Mouse (Mus musculus): ENCODE data around the gene Rpl36al. TPM values are rescaled to one million over a fixed set of nuclear protein-coding genes. Genes with fewer than 3 reads are reported as not detected.
A peak's percentile ranks its signal among the peaks of the same experiment; 100 is the strongest.

Rpl36al gene
- polyA plus RNA-seq, 1 experiment from 2014 or later: 316 TPM

DNA sequence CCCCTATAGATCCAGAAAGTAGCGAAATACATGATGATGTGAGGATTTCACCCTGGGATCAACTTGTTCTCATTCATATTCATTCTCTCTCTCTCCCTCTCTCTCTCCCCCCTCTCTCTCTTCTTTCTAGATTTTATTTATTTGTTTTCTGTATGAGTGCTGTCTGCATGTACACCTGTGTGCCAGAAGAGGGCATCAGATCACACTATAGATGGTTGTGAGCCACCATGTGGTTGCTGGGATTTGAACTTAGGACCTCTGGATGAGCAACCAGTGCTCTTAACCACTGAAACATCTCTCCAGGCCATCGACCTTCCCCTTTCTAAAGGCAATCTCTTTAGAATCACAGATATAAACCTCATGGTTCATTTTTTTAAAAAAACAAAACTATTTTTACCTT is 24.6 kb upstream of the Rpl36al start:
- Histone ChIP-seq H3K9me3 (no peaks in the 10 kb centered on the region), H3K4me2 (replicated peaks) (no peak overlapping the region), H3K27me3 (no peaks in the 10 kb centered on the region), H3K36me3 (no peaks in the 10 kb centered on the region), H3K9ac (replicated peaks) (no peak overlapping the region), H3K4me1 (peaks cover 5% of the 10 kb centered on the region), H3K4me3 (no peak overlapping the region), H3K27ac (replicated peaks) (no peak overlapping the region)
- 91% methylated on average over 2 of the region's 2 CpGs for WGBS
- no peak for ATAC-seq (replicated peaks)

DNA sequence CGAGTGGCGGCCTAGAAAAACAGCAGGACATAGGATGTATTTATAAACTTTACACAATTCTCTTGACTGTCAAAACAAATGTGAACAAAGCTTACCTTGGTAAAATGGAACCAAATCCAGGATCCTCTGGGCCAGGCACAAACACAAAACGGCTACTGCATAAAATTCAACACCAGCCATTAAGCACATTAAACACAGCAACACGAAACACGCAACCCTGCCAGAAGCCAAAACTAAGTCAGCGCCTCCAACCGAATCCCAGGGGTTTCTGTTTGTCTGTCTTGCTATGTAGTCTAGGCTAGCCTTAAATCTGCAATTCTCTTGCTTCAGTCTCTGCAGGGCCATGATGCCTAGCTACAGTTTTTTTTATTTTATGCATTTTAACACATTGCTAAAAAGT is 24.0 kb upstream of the Rpl36al start:
- no peak overlapping the region for H3K9ac ChIP-seq (replicated peaks)
- no peaks in the 10 kb centered on the region for H3K27me3 ChIP-seq
- no peak overlapping the region for H3K4me3 ChIP-seq
- no peak overlapping the region for H3K4me2 ChIP-seq (replicated peaks)
- H3K27ac ChIP-seq (replicated peaks): no peak overlapping the region
- WGBS: 93% methylated on average over 7 of the region's 7 CpGs
- no peaks in the 10 kb centered on the region for H3K9me3 ChIP-seq
- ATAC-seq (replicated peaks): no peak
- H3K4me1 ChIP-seq: peaks cover 5% of the 10 kb centered on the region
- H3K36me3 ChIP-seq: no peaks in the 10 kb centered on the region

DNA sequence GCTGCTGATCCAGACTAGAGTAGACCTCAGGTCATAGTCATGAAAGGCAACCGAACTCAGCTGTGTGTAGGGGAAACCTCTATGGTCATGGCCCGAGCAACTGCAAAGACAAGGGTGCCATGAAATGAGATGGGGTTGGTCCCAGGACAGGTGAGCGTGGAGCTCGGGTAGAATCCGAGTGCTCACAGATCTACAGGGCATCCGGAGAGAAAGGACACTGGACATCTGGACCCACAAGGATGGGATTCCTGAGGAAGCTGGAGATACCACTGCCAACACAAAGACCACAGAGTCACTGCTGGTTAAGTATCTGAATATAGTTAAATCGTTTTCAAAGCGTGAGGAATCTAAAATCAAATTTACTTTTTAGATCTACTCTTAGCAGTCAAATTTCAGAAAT is 23.5 kb upstream of the Rpl36al start:
- ATAC-seq (replicated peaks): no peak
- no peak overlapping the region for H3K4me2 ChIP-seq (replicated peaks)
- H3K27ac ChIP-seq (replicated peaks): no peak overlapping the region
- H3K36me3 ChIP-seq: no peaks in the 10 kb centered on the region; the same call in 1 of the 2 replicates
- no peak overlapping the region for H3K9ac ChIP-seq (replicated peaks)
- no peaks in the 10 kb centered on the region for H3K27me3 ChIP-seq
- no peak overlapping the region for H3K4me3 ChIP-seq
- H3K4me1 ChIP-seq: peaks cover 5% of the 10 kb centered on the region
- no peaks in the 10 kb centered on the region for H3K9me3 ChIP-seq
- WGBS: 95% methylated on average over 8 of the region's 8 CpGs

DNA sequence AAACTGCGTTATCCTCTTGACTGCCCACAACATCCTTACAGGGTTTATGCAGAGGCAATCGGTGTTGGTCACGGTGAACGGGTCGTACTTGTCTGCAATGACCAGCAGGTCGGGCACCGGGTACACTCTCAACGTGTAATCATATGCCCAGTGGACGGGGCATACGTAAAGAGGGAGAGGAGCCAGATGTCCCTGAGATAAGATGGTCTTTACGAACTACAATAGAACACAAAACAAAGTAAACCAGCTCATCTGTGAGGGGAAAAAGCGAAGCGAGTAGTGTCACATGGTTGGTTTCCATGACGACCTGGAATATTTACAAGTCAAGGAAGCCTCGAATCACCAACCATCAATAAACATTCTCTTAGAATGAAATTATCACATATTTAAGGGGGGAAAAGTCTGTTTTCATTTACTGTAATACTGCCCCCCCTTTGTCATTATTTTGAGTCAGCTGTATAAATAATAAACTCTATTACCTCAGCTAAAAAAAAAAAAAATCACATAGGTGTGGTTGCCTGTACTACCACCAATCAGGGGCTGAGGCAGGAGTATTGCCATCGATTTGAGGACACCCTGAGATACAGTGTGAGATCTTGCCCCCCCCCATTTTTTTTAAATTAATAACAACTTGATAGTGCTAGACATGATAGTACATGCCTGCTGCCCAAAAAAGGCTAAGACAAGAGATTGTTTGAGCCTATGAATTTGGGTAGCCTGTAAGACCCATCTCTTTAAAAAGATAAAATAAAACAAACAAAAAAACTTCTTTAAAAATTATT is 20.4 kb upstream of the Rpl36al start, which contains the start of gene Gm49384:
Gm49384 (minus strand) TSS at position 216 of the 782 bp plus-strand sequence.
- H3K4me3 ChIP-seq: no peak within 1 kb of the TSS
- no peak within 1 kb of the TSS for H3K4me2 ChIP-seq (replicated peaks)
- H3K36me3 ChIP-seq: peaks cover 11% of the 10 kb centered on the region; the same call in 1 of the 2 replicates
- ATAC-seq (replicated peaks): peak; percentile 53
- H3K27me3 ChIP-seq: no peaks in the 10 kb centered on the region
- H3K9me3 ChIP-seq: no peaks in the 10 kb centered on the region
- no peak within 1 kb of the TSS for H3K9ac ChIP-seq (replicated peaks)
- WGBS: 69% methylated on average over 16 of the region's 16 CpGs
- peaks cover 9% of the 10 kb centered on the region for H3K4me1 ChIP-seq
- no peak within 1 kb of the TSS for H3K27ac ChIP-seq (replicated peaks)

DNA sequence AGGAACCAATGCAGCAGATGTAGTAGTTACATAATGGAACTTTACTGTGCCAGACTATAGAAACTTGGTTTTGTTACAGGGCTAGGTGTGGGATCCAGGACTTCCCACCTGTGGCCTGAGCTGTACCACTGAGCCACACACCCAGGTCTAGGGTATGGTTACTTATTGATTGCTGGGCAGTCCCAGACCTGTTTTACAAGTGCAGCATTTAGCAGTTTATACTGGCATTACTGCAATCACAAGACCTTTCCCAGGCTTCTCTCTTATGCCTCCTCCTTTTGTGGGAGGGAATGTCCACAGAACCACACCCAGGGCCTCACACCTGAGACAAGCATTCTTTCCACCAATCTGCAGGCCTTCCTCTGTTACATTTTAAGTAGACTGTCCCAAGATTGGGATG is 15.1 kb upstream of the Rpl36al start:
- ATAC-seq (replicated peaks): no peak
- no peaks in the 10 kb centered on the region for H3K27me3 ChIP-seq
- H3K27ac ChIP-seq (replicated peaks): no peak overlapping the region
- peaks cover 36% of the 10 kb centered on the region for H3K4me1 ChIP-seq
- no peak overlapping the region; the same call in 1 of the 2 replicates for H3K4me2 ChIP-seq (replicated peaks)
- no peak overlapping the region for H3K9ac ChIP-seq (replicated peaks)
- H3K9me3 ChIP-seq: no peaks in the 10 kb centered on the region
- no peak overlapping the region for H3K4me3 ChIP-seq
- H3K36me3 ChIP-seq: peaks cover 13% of the 10 kb centered on the region; the same call in 1 of the 2 replicates

DNA sequence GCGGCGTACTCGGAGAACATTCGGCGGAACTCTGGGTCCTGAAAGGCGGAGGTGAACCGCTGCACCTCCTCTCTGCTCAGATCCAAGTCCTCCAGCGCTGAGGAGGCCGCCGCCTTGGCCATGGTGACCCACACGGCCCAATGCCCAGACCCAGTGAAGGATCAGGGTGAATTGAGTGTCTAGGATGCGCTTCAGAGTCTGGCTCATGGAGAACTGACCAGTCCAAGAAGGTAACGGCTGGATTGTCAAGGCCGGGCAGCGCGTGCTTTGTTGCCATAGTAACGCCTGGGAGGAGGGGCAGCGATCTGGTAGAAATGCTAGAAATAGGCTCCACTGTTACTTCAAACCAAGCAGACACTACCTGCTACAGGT is 14.3 kb upstream of the Rpl36al start, which contains the start of gene Dnaaf2:
Dnaaf2 (minus strand) TSS at position 266 of the 372 bp plus-strand sequence.
- H3K9me3 ChIP-seq: no peaks in the 10 kb centered on the region
- H3K9ac ChIP-seq (replicated peaks): peak within 1 kb of the TSS; percentile 94
- peak within 1 kb of the TSS; percentile 96 for H3K4me2 ChIP-seq (replicated peaks)
- H3K36me3 ChIP-seq: peaks cover 13% of the 10 kb centered on the region; the same call in 1 of the 2 replicates
- peak within 1 kb of the TSS; percentile 100 for H3K4me3 ChIP-seq
- peaks cover 34% of the 10 kb centered on the region for H3K4me1 ChIP-seq
- H3K27me3 ChIP-seq: no peaks in the 10 kb centered on the region
- peak within 1 kb of the TSS; percentile 96 for H3K27ac ChIP-seq (replicated peaks)
- under 1% methylated on average over 18 of the region's 18 CpGs for WGBS
- peak; percentile 46 for ATAC-seq (replicated peaks)

DNA sequence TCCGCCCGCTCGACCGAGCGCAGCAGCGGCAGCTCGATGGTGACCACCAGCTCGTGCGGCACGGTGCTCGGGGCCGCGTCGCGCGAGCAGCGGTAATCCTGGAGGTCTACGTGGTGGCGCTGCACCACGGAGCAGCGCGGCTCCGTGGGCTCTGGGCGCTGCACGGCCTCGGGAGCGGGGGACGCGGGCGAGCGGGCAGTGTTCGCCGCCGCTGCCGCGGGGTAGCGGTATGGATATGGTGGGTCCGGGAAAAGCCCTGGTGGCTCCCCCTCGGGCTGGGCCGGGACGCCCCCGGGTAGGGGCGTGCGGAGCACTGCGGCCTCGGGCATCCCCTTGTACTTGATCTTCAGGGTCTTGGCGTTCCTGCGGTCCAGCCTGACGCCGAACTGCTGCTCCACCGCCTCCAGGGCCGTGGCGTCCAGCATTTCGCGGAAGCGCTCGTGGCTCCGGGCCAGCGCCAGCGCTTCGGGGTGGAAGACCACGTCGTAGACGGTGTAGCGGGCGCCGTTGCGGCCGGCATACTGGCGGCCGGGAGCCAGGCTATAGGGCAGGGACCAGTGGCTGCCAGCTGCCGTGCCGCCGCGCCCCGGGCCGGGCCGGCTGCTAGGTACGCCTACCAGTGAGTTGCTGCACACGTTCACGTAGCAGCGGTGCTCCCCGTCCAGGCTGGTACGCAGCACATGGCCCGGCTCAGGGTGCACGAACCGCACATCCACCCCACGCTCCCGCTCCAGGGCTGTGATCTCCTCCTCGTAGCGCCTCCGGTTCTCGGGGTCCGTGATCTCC is 13.7 kb upstream of the Rpl36al start:
- Histone ChIP-seq H3K27ac (replicated peaks) (peak overlapping the region; percentile 96), H3K9ac (replicated peaks) (peak overlapping the region; percentile 94), H3K36me3 (peaks cover 13% of the 10 kb centered on the region; the same call in 1 of the 2 replicates), H3K9me3 (no peaks in the 10 kb centered on the region), H3K4me1 (peaks cover 34% of the 10 kb centered on the region), H3K4me3 (peak overlapping the region; percentile 100), H3K27me3 (no peaks in the 10 kb centered on the region), H3K4me2 (replicated peaks) (peak overlapping the region; percentile 96)
- under 1% methylated on average over 91 of the region's 94 CpGs for WGBS
- peak; percentile 83 for ATAC-seq (replicated peaks)

DNA sequence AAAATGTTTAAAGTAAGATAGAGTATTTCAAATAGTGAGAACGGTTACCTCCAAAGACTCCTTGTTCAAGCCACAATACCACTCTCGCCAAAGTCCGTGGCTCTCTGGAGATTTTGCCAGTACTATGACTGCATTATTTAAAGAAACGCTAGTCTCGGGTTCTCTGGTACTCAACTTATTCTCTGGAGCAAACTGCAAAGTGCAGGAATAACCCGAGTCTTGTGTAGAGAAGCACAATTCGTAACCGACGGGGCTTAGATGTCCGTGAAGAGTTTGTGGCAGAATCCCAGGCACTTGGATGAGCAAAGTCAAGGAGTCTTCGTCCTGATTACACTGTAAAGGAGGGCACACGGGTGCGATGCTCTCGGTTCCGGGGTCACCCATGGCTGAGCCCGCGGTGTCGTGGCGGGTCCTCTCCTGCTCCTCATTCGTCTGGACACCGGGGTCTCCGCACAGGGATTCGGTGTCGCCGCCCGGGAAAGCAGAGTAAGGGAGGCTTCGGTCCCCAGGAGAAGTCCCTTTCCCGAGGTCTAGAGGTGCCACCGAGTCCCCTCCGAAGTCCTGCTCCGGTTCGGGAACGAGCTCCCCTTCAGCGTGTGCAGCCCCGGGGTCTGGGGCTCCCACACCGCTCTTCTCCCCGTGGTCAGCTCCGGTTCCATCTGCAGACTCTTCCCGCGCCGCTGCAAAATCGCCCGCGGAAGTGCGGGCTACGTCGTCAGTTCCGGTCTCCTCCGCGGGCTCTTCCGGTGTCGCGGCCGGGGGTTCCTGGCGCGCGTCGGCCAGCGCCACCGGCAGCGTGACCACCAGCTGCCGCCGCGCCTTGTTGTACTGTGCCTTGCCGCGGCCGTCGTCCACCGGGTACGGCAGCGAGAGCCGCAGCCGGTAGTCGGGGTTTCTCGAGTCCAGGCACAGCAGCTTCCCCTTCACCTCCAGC is 12.8 kb upstream of the Rpl36al start, which contains the start of gene Gm49383:
Gm49383 (minus strand) TSS at position 661 of the 934 bp plus-strand sequence.
- Histone ChIP-seq H3K27me3 (no peaks in the 10 kb centered on the region), H3K36me3 (peaks cover 13% of the 10 kb centered on the region; the same call in 1 of the 2 replicates), H3K4me2 (replicated peaks) (peak within 1 kb of the TSS; percentile 96), H3K9ac (replicated peaks) (peak within 1 kb of the TSS; percentile 94), H3K4me1 (peaks cover 34% of the 10 kb centered on the region), H3K4me3 (peak within 1 kb of the TSS; percentile 100), H3K9me3 (no peaks in the 10 kb centered on the region), H3K27ac (replicated peaks) (peak within 1 kb of the TSS; percentile 96)
- under 1% methylated on average over 75 of the region's 75 CpGs for WGBS
- peak; percentile 76 for ATAC-seq (replicated peaks)

DNA sequence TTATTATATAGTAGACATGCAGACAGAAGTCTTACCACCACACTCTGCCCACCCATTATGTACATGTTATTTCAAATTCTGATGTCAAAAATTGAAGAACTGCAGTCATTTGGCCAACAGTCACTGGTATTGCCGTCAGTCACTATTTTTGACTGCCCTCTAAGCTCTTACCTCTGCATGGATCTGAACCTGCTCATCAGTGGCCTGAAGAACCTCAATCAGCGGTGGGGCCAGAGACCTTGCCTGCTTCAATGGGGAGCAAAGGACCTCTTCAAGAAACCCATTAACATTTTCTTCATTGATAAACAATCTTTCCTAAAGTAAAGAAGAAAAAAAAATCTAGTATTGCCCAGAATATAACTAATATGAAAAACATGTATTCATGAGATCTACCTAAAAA is 8.8 kb upstream of the Rpl36al start:
- Histone ChIP-seq H3K36me3 (peaks cover 28% of the 10 kb centered on the region), H3K4me1 (peaks cover 14% of the 10 kb centered on the region), H3K27ac (replicated peaks) (no peak overlapping the region), H3K9me3 (no peaks in the 10 kb centered on the region), H3K4me2 (replicated peaks) (no peak overlapping the region), H3K4me3 (no peak overlapping the region), H3K27me3 (no peaks in the 10 kb centered on the region), H3K9ac (replicated peaks) (no peak overlapping the region)
- 95% methylated on average over 2 of the region's 2 CpGs for WGBS
- no peak for ATAC-seq (replicated peaks)

DNA sequence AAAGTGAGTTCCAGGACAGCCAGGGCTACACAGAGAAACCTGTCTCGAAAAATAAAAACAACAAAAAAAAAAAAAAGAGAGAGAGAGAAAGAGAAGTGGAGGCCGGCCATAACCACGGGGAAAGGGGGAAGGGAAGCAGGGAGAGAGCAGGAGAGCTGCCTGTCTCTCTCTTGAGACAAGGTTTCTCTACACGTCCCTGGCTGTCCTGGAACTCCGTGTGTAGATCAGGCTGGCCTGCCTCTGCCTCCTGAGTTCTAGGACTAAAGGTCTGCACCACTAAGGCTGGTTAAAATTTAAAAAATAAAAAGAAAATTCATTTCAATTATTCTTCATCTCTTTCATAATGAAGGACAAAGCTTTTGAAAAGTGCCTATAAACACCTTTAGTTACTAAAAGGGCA is 7.5 kb upstream of the Rpl36al start:
- H3K4me2 ChIP-seq (replicated peaks): no peak overlapping the region
- peaks cover 22% of the 10 kb centered on the region for H3K4me1 ChIP-seq
- H3K36me3 ChIP-seq: peaks cover 28% of the 10 kb centered on the region
- no peaks in the 10 kb centered on the region for H3K9me3 ChIP-seq
- no peak overlapping the region for H3K9ac ChIP-seq (replicated peaks)
- no peak overlapping the region for H3K4me3 ChIP-seq
- H3K27ac ChIP-seq (replicated peaks): no peak overlapping the region
- WGBS: 93% methylated on average over 5 of the region's 5 CpGs
- no peak for ATAC-seq (replicated peaks)
- H3K27me3 ChIP-seq: no peaks in the 10 kb centered on the region

DNA sequence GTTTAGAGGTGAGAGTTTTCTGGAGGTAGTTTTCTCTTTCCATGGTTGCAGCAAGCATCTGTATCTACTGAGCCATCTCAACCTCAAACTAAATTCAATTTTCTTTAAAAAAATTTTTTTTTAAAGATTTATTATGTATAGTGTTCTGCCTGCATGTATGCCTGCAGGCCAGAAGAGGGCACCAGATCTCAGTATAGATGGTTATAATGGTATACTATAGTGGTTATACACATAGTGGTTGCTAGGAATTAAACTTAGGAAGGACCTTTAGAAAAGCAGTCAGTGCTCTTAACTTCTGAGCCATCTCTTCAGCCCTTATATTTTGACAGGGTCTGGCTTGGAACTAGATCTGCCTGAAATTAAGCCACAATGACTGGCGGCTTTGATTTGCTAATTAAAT is 6.6 kb upstream of the Rpl36al start:
- WGBS: 97% methylated on average over 1 of the region's 1 CpGs
- no peak overlapping the region for H3K4me2 ChIP-seq (replicated peaks)
- H3K27ac ChIP-seq (replicated peaks): no peak overlapping the region
- ATAC-seq (replicated peaks): no peak
- H3K4me3 ChIP-seq: no peak overlapping the region
- H3K9ac ChIP-seq (replicated peaks): no peak overlapping the region
- H3K27me3 ChIP-seq: no peaks in the 10 kb centered on the region
- peaks cover 17% of the 10 kb centered on the region for H3K4me1 ChIP-seq
- peaks cover 28% of the 10 kb centered on the region for H3K36me3 ChIP-seq
- no peaks in the 10 kb centered on the region for H3K9me3 ChIP-seq
